Mouse (Mus musculus) lung, postnatal 14 days (tissue): Measurements from ENCODE around the gene Accsl.

Experiments
- DNase-seq: peaks from one replicate; pipeline ENCODE4 v3.0.0; 2021

Accsl gene

GRCm38 (mm10) chr2:93807440-93807839 lies 61.5 kb downstream of the Accsl start:
- DNase-seq, result no peak

GRCm38 (mm10) chr2:93806487-93807201 lies 62.3 kb downstream of the Accsl start:
- DNase-seq, result no peak

GRCm38 (mm10) chr2:93805523-93805922 lies 63.4 kb downstream of the Accsl start:
- no peak for DNase-seq
